Mouse (Mus musculus) adrenal gland, adult (tissue): ENCODE data around the gene Il17f.
A peak's percentile ranks its signal among the peaks of the same experiment; 100 is the strongest.
"Not testable (repeated sequence)": the region's sequence is repeated elsewhere in the genome, so short reads cannot be mapped to it uniquely, and the experiment has no call there.

ENCODE experiments used
- DNase-seq, 2 experiments: peaks; one replicate each; pipeline ENCODE4 v3.0.0; 2022 to 2023; ENCODE audit warnings: low spot score in 1 of 2; ENCODE audit not compliant: inconsistent age in 2 of 2

Gene Il17f

GRCm38 (mm10) chr1:20790517-20790916, at the start of gene Il17f:
Gene Il17f (minus strand): TSS chr1:20790617.
- DNase-seq: not testable (repeated sequence)

GRCm38 (mm10) chr1:20839911-20840310, 49.5 kb upstream of the Il17f start:
- DNase-seq: no peak

GRCm38 (mm10) chr1:20836551-20837125, 46.2 kb upstream of the Il17f start:
- peak; percentile 22 to 82 for DNase-seq

GRCm38 (mm10) chr1:20833141-20833511, 42.7 kb upstream of the Il17f start:
- no peak for DNase-seq

GRCm38 (mm10) chr1:20832473-20833140, 42.2 kb upstream of the Il17f start:
- DNase-seq: peak in 1 of 2 experiments; percentile 62

- DNase-seq: no peak
Measured at GRCm38 (mm10) chr1:20830546-20830945, 40.1 kb upstream of the Il17f start.

- no peak for DNase-seq
Measured at GRCm38 (mm10) chr1:20828061-20828460, 37.6 kb upstream of the Il17f start.

- DNase-seq: no peak
Measured at GRCm38 (mm10) chr1:20825036-20825435, 34.6 kb upstream of the Il17f start.

- DNase-seq: no peak
Measured at GRCm38 (mm10) chr1:20823906-20824305, 33.5 kb upstream of the Il17f start.

- no peak for DNase-seq
Measured at GRCm38 (mm10) chr1:20823471-20823870, 33.1 kb upstream of the Il17f start.

GRCm38 (mm10) chr1:20820959-20821358, 30.5 kb upstream of the Il17f start:
- DNase-seq: peak; percentile 25 to 75

GRCm38 (mm10) chr1:20819771-20820605, 29.6 kb upstream of the Il17f start, which contains the start of gene Mcm3:
Gene Mcm3 (minus strand): TSS chr1:20820312.
- peak; percentile 92 to 97 for DNase-seq

- no peak for DNase-seq
Measured at GRCm38 (mm10) chr1:20817596-20817995, 27.2 kb upstream of the Il17f start.

GRCm38 (mm10) chr1:20817172-20817571, 26.8 kb upstream of the Il17f start:
- DNase-seq: peak in 1 of 2 experiments; percentile 35

- no peak for DNase-seq
Measured at GRCm38 (mm10) chr1:20814521-20814920, 24.1 kb upstream of the Il17f start.

GRCm38 (mm10) chr1:20804526-20804925, 14.1 kb upstream of the Il17f start:
- DNase-seq: peak; percentile 50 to 70

- DNase-seq: peak; percentile 35 to 68
Measured at GRCm38 (mm10) chr1:20801682-20802390, 11.4 kb upstream of the Il17f start.

GRCm38 (mm10) chr1:20801275-20801674, 10.9 kb upstream of the Il17f start:
- DNase-seq: no peak

- no peak for DNase-seq
Measured at GRCm38 (mm10) chr1:20795178-20795577, 4.8 kb upstream of the Il17f start.

GRCm38 (mm10) chr1:20794760-20795159, 4.3 kb upstream of the Il17f start:
- no peak for DNase-seq

- DNase-seq: no peak
Measured at GRCm38 (mm10) chr1:20791414-20791813, 997 bp upstream of the Il17f start.
